Mouse (Mus musculus) mesoderm, embryonic 11.5 days (tissue): ENCODE data around the gene BC003965.
"Not testable (repeated sequence)": the region's sequence is repeated elsewhere in the genome, so short reads cannot be mapped to it uniquely, and the experiment has no call there.

ENCODE experiments used
- DNase-seq: peaks from one replicate; pipeline ENCODE4 v3.0.0-alpha.2; 2012; ENCODE audit warnings: low read depth, low spot score

The BC003965 gene

GRCm38 (mm10) chr17:25219492-25220295, 35.3 kb downstream of the BC003965 start:
- no peak for DNase-seq

- no peak for DNase-seq
These were observed 36.4 kb downstream of the BC003965 start for GRCm38 (mm10) chr17:25220746-25221145.

GRCm38 (mm10) chr17:25221821-25222503, 37.6 kb downstream of the BC003965 start:
- peak; percentile 39 for DNase-seq

GRCm38 (mm10) chr17:25222504-25222940, 38.2 kb downstream of the BC003965 start:
- DNase-seq = not testable (repeated sequence)

GRCm38 (mm10) chr17:25222951-25223601, 38.7 kb downstream of the BC003965 start:
- no peak for DNase-seq

- no peak for DNase-seq
These were observed 40.4 kb downstream of the BC003965 start for GRCm38 (mm10) chr17:25224586-25225222.

GRCm38 (mm10) chr17:25225659-25226058, 41.3 kb downstream of the BC003965 start:
- no peak for DNase-seq

- no peak for DNase-seq
These were observed 43.6 kb downstream of the BC003965 start for GRCm38 (mm10) chr17:25227991-25228390.

GRCm38 (mm10) chr17:25230014-25230655, 45.8 kb downstream of the BC003965 start:
- not testable (repeated sequence) for DNase-seq

- no peak for DNase-seq
These were observed 46.3 kb downstream of the BC003965 start for GRCm38 (mm10) chr17:25230700-25231099.

- DNase-seq = not testable (repeated sequence)
These were observed 47.3 kb downstream of the BC003965 start for GRCm38 (mm10) chr17:25231621-25232020.

- DNase-seq = no peak
These were observed 51.3 kb downstream of the BC003965 start for GRCm38 (mm10) chr17:25235635-25236034.
